Mouse (Mus musculus): ENCODE measurements at regions not wholly inside any gene's neighbourhood (a gene's known extent, or its start where the extent isn't known, plus 50 kb on each side); places are given as distances from the start of the nearest gene placed in this dataset.

DNA sequence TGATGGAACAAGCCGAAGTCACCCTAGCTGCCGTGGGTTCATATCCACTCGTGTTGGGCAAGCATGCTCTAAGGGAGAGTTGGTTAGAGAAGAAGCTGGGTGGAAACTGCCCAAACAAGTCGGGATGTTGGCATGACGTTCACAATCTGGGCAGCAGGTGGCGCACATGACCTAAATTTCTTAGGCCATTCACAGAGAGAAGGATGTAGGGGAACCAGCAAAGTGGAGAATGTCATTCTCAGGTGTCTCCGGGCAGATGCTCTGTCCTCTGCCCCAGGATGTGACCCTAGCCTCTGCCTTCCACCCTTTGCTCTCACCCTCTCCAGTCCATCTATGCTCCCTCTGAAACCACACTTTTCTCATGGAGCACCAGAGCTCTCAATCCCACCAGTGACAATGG, 63.7 kb upstream of the Arntl start:
- no peak overlapping the region for H3ac ChIP-seq (ENCODE audit: control insufficient read depth, insufficient read length)
- H3K36me3 ChIP-seq (ENCODE audit: control insufficient read depth, insufficient read depth), result no peaks in the 10 kb centered on the region
- no peak for TF ChIP-seq CEBPB (IDR thresholded peaks at IDR 0.05; ENCODE audit: insufficient read depth, poor library complexity, severe bottlenecking)
- TF ChIP-seq POLR2AphosphoS2 (IDR thresholded peaks at IDR 0.05; ENCODE audit: insufficient read length, low read depth), result no peak
- no peak for TF ChIP-seq SRF (IDR thresholded peaks at IDR 0.05; ENCODE audit: control insufficient read depth, insufficient read length, low read depth)
- TF ChIP-seq MAX (IDR thresholded peaks at IDR 0.05; ENCODE audit: low read depth), result no peak
- no peak for TF ChIP-seq E2F4 (IDR thresholded peaks at IDR 0.05; ENCODE audit: insufficient read depth)
- TF ChIP-seq POLR2A (IDR thresholded peaks at IDR 0.05; ENCODE audit: insufficient read length, low read depth), result no peak
- no peak for TF ChIP-seq MYOG (IDR thresholded peaks at IDR 0.05; ENCODE audit: control insufficient read depth in 1 of 3, insufficient read depth in 1 of 3, insufficient read length in 2 of 3, low read depth in 2 of 3)
- no peak for TF ChIP-seq USF1 (IDR thresholded peaks at IDR 0.05; ENCODE audit: low read depth)
- no peak for TF ChIP-seq REST (IDR thresholded peaks at IDR 0.05; ENCODE audit: insufficient read depth, insufficient read length)
- no peak for TF ChIP-seq TCF3 (IDR thresholded peaks at IDR 0.05; ENCODE audit: insufficient read length, low read depth)
- TF ChIP-seq MYOD1 (IDR thresholded peaks at IDR 0.05; ENCODE audit: control insufficient read depth in 1 of 3, insufficient read length in 2 of 3, low read depth in 2 of 3), result no peak
- no peak for TF ChIP-seq TCF12 (IDR thresholded peaks at IDR 0.05; ENCODE audit: insufficient read depth, poor library complexity, severe bottlenecking)
- H3K4me3 ChIP-seq, result no peak overlapping the region
- no peaks in the 10 kb centered on the region for H3K79me2 ChIP-seq (ENCODE audit: control insufficient read depth, insufficient read depth)
- H3K27me3 ChIP-seq (ENCODE audit: control insufficient read depth, insufficient read depth, insufficient read length), result no peaks in the 10 kb centered on the region
- no peak overlapping the region for H3K4me2 ChIP-seq (ENCODE audit: low read depth)

DNA sequence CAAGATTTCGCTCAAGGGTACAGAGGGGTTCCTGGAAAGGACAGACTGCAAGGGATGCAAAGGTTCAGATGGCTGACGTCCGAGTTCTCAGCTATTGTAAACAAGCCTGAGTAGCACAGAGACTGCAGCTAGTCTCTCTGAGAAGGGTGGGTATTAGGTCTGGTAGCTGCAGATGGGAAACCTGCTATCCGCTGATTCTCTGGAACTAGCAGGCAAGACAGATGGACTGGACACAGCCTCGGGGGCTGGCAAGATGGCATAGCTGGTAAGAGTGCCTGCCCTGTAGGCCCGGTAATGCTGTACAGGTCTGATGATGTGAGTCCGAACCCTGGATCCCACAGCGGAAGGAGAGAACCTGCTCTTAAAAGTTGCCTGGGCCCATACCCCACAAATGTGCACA, 62.2 kb upstream of the Arntl start:
- Histone ChIP-seq H3K4me3 (no peak overlapping the region), H3K27me3 (ENCODE audit: control insufficient read depth, insufficient read depth, insufficient read length) (no peaks in the 10 kb centered on the region), H3K79me2 (ENCODE audit: control insufficient read depth, insufficient read depth) (no peaks in the 10 kb centered on the region), H3K36me3 (ENCODE audit: control insufficient read depth, insufficient read depth) (no peaks in the 10 kb centered on the region), H3K4me2 (ENCODE audit: low read depth) (no peak overlapping the region), H3ac (ENCODE audit: control insufficient read depth, insufficient read length) (no peak overlapping the region)
- TF ChIP-seq REST (IDR thresholded peaks at IDR 0.05; ENCODE audit: insufficient read depth, insufficient read length) (no peak), MYOG (IDR thresholded peaks at IDR 0.05; ENCODE audit: control insufficient read depth in 1 of 3, insufficient read depth in 1 of 3, insufficient read length in 2 of 3, low read depth in 2 of 3) (no peak), SRF (IDR thresholded peaks at IDR 0.05; ENCODE audit: control insufficient read depth, insufficient read length, low read depth) (no peak), POLR2AphosphoS2 (IDR thresholded peaks at IDR 0.05; ENCODE audit: insufficient read length, low read depth) (no peak), POLR2A (IDR thresholded peaks at IDR 0.05; ENCODE audit: insufficient read length, low read depth) (no peak), MYOD1 (IDR thresholded peaks at IDR 0.05; ENCODE audit: control insufficient read depth in 1 of 3, insufficient read length in 2 of 3, low read depth in 2 of 3) (no peak), TCF12 (IDR thresholded peaks at IDR 0.05; ENCODE audit: insufficient read depth, poor library complexity, severe bottlenecking) (no peak), USF1 (IDR thresholded peaks at IDR 0.05; ENCODE audit: low read depth) (no peak), MAX (IDR thresholded peaks at IDR 0.05; ENCODE audit: low read depth) (no peak), CEBPB (IDR thresholded peaks at IDR 0.05; ENCODE audit: insufficient read depth, poor library complexity, severe bottlenecking) (no peak), E2F4 (IDR thresholded peaks at IDR 0.05; ENCODE audit: insufficient read depth) (no peak), TCF3 (IDR thresholded peaks at IDR 0.05; ENCODE audit: insufficient read length, low read depth) (no peak)

DNA sequence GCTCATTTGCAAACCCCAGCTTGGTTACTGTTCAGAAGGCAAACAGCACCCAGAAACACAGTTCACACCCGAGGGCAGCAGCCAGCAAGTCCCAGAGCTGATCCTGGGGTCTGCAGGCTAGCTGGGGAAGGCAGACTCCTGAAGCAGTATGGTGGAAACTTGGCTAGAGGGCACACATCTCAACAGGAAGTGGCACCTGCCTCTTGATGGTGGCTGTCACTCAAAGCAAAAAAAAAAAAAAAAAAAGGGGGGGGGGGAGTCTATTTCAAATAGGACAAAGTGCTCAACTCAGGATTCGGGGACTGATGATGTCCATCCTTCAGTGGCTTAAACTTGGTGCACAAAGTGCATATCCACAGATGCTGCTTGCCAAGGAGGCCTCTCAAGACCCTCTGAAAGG, 61.2 kb upstream of the Arntl start:
- Histone ChIP-seq H3K4me3 (peak overlapping the region; percentile 14), H3ac (ENCODE audit: control insufficient read depth, insufficient read length) (no peak overlapping the region)
- TF ChIP-seq MYOD1 (IDR thresholded peaks at IDR 0.05; ENCODE audit: control insufficient read depth in 1 of 3, insufficient read length in 2 of 3, low read depth in 2 of 3), result peak; percentile 4 to 80 (median 68)
- TF ChIP-seq TCF12 (IDR thresholded peaks at IDR 0.05; ENCODE audit: insufficient read depth, poor library complexity, severe bottlenecking), result no peak

DNA sequence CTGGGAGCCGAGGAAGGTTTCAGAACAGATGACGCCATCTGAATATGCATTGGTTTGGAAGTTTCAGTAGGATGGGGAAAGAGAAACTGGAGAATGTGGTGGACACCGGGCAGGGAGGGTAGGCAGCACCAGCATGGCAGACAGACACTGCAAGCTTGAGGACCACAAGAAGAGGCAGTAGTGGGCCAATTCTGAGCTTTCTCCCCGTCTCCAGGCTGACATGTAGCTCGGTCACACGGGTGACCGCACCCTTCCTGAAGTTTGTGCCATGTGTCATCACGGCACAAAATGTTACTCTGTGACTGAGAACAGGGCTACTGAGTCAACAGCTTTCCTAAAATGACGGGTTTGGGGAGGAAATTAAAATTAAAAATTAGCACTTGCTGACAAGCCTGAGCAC, 60.7 kb upstream of the Arntl start:
- peak overlapping the region; percentile 14 for H3K4me3 ChIP-seq
- no peaks in the 10 kb centered on the region for H3K36me3 ChIP-seq (ENCODE audit: control insufficient read depth, insufficient read depth)
- H3K79me2 ChIP-seq (ENCODE audit: control insufficient read depth, insufficient read depth), result no peaks in the 10 kb centered on the region
- H3K27me3 ChIP-seq (ENCODE audit: control insufficient read depth, insufficient read depth, insufficient read length), result no peaks in the 10 kb centered on the region
- H3K4me2 ChIP-seq (ENCODE audit: low read depth), result peak overlapping the region; percentile 98
- no peak for TF ChIP-seq USF1 (IDR thresholded peaks at IDR 0.05; ENCODE audit: low read depth)
- TF ChIP-seq MAX (IDR thresholded peaks at IDR 0.05; ENCODE audit: low read depth), result no peak
- TF ChIP-seq E2F4 (IDR thresholded peaks at IDR 0.05; ENCODE audit: insufficient read depth), result no peak
- no peak for TF ChIP-seq REST (IDR thresholded peaks at IDR 0.05; ENCODE audit: insufficient read depth, insufficient read length)
- peak; percentile 60 for TF ChIP-seq POLR2AphosphoS2 (IDR thresholded peaks at IDR 0.05; ENCODE audit: insufficient read length, low read depth)
- TF ChIP-seq POLR2A (IDR thresholded peaks at IDR 0.05; ENCODE audit: insufficient read length, low read depth), result peak; percentile 62
- no peak for TF ChIP-seq SRF (IDR thresholded peaks at IDR 0.05; ENCODE audit: control insufficient read depth, insufficient read length, low read depth)
- TF ChIP-seq MYOD1 (IDR thresholded peaks at IDR 0.05; ENCODE audit: control insufficient read depth in 1 of 3, insufficient read length in 2 of 3, low read depth in 2 of 3), result peak in 1 of 3 experiments; percentile 8
- no peak for TF ChIP-seq TCF3 (IDR thresholded peaks at IDR 0.05; ENCODE audit: insufficient read length, low read depth)
- no peak for TF ChIP-seq CEBPB (IDR thresholded peaks at IDR 0.05; ENCODE audit: insufficient read depth, poor library complexity, severe bottlenecking)
- TF ChIP-seq TCF12 (IDR thresholded peaks at IDR 0.05; ENCODE audit: insufficient read depth, poor library complexity, severe bottlenecking), result no peak
- no peak for TF ChIP-seq MYOG (IDR thresholded peaks at IDR 0.05; ENCODE audit: control insufficient read depth in 1 of 3, insufficient read depth in 1 of 3, insufficient read length in 2 of 3, low read depth in 2 of 3)
- no peak overlapping the region for H3ac ChIP-seq (ENCODE audit: control insufficient read depth, insufficient read length)

More for the DNA sequence above, 61.2 kb upstream of the Arntl start:
- H3K79me2 ChIP-seq (ENCODE audit: control insufficient read depth, insufficient read depth), result no peaks in the 10 kb centered on the region
- peak overlapping the region; percentile 98 for H3K4me2 ChIP-seq (ENCODE audit: low read depth)
- no peaks in the 10 kb centered on the region for H3K27me3 ChIP-seq (ENCODE audit: control insufficient read depth, insufficient read depth, insufficient read length)
- H3K36me3 ChIP-seq (ENCODE audit: control insufficient read depth, insufficient read depth), result no peaks in the 10 kb centered on the region
